Mouse (Mus musculus): ENCODE data around the gene Lzic.

The Lzic gene

DNA sequence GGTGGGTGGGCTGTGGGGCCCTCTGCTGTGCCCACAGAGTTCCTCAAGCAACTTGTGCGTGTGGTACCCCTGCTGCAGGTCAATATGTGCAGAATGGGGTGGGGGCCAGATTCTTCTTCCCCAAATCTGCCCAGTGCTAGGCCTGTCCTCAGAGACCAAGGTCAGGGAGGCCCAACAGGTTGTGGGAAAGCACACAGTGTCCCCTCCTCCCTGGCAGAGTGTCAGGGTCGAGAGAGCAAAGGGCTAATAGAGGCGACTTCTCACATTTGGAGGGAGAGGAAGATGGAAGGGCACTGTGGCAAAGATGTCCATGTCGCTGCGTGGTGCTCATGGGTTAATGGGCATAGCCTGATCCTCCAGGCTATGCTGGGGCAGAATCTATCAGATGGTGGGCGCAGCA lies 40.8 kb downstream of the Lzic start:
- DNase-seq (ENCODE audit: low read depth in 2 of 2, low spot score in 2 of 2) = no peak

DNA sequence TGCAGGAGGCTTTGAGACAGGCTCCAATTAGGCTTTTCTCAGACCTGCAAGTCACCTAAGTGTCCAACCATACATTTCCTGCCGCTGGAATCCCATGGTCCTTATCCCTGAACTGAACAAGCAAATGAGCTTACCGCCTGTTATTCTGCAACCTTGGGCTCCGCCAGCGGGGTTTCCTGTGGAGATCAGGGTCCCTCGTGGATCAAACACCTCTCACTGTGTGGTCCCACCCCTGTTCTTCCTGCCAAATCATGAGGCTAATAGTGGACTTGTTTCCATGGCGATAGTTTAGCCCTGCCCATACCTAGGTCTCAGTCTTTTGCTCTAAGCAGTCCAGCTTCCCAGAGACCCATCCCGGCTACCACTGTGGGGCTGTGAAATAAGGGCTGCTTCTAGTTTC lies 41.3 kb downstream of the Lzic start:
- DNase-seq (ENCODE audit: low read depth in 2 of 2, low spot score in 2 of 2) = no peak

GRCm38 (mm10) chr4:149527621-149528354 lies 42.8 kb downstream of the Lzic start:
- DNase-seq (ENCODE audit: low read depth in 2 of 2, low spot score in 2 of 2) = no peak

GRCm38 (mm10) chr4:149529691-149530090 lies 44.7 kb downstream of the Lzic start:
- DNase-seq (ENCODE audit: low read depth in 2 of 2, low spot score in 2 of 2) = no peak

DNA sequence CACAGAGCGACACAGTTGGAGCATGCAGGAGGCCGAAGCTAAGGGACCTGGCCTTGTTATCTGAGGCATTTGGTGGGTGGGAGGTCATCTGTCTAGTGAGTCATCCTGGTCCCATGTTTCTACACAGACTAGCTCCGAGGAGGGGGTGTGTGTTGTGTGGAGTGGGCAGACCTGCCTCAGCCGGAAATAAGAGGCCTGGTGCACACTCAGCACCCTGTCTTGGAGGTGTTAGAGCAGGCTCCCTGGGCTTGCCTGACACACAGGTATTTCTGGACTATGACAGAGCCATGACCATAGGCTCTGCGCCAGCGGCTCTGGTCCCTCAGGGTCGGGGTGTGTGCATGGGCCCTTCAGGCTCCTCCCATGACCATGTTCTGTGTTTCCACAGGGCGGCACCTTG lies 54.4 kb downstream of the Lzic start:
- no peak for DNase-seq (ENCODE audit: low read depth in 2 of 2, low spot score in 2 of 2)

DNA sequence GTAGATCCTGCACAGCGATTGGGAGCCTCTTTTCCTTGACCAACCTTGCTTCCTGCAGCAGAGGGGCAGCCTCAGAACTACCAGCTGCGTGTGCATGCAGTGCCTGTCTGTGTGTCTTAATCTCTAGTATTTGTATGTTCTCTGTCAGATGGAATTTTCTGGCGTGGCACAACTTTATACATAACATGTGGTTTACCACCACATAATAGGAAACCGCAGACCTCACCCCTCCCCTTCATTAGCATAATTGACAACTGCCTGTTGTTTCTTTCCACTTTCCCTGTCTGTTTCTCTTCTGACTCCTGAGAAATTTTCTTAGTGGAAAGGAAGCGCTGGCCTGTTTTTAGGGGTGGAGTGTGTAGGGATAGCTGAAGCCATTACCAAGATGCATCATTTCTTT lies 56.9 kb downstream of the Lzic start:
- DNase-seq (ENCODE audit: low read depth in 2 of 2, low spot score in 2 of 2) = peak in 1 of 2 experiments; percentile 19

GRCm38 (mm10) chr4:149542431-149542830 lies 57.4 kb downstream of the Lzic start:
- no peak for DNase-seq (ENCODE audit: low read depth in 2 of 2, low spot score in 2 of 2)

DNA sequence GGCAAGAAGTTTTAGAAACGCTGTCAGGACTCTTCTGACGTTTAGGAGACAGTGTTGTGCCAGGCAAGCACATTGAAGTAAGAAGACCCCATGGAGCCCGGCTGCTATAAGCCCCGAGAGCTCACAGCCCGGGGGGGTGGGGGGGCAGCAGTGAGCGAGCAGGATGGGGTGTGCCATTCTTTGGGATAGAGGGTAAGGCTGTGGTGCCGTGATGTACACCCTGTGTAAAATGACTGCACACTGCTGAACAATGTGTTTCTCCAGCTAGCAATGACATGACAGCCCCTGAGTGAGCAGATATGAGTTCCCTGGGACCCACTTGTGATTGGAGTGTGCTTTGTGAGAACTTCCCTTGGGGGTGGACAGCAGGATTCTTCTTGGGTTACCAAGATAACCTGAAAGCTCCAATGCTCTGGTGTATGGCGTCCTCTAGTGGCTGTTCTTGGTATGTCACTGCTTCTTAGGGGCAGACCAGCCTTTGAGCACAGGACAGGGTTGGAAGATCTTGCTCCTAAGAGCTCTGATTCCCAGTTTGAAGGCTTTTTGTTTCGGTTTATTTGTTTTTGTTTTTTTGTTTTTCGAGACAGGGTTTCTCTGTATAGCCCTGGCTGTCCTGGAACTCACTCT lies 58.0 kb downstream of the Lzic start:
- peak; percentile 84 to 89 for DNase-seq (ENCODE audit: low read depth in 2 of 2, low spot score in 2 of 2)

DNA sequence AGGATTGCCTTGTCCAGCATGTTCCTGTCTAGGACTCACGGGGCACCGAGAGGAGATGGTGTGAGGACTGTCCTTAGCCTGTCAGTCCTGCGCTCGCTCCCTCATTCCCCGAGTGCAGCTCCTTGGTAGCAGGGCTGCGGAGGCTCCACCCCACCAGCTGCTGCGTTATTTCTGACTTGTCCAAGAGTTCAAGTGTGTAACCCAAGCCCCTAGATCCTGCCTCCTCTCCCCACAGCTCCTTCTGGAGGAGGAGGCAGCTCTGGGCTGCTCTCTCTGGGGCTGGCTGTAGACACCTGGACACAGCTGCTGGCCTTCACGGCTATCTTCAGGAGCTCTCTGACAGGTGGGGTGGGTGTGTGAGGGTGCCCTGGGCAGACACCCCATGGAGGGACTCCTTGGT lies 59.9 kb downstream of the Lzic start:
- no peak for DNase-seq (ENCODE audit: low read depth in 2 of 2, low spot score in 2 of 2)
